Comparison of ENCODE assay signal across 31 mouse cellular contexts in genomic region chr9:14295680-14296440, GRCm38 (mm10). TPM values are rescaled to one million over a fixed set of nuclear protein-coding genes. Genes with fewer than 3 reads are reported as not detected.
DNase-seq lines count a peak whose midpoint lies in the region; ATAC-seq and TF ChIP-seq lines count a peak whose summit lies in the region.
"Had no signal": no experiment of that assay in that cellular context is flagged by ENCODE, and none has a peak within 500 bp of the region (broad histone marks: within the 10 kb centered on the region; RNA-seq: fewer than 3 reads in every experiment).

No protein-coding gene starts in this region.

- DNase-seq in kidney, adult 8-10 months, result no peak
- DNase-seq in CD4-positive helper T cell, adult 2 months (ENCODE audit: low read depth, low spot score), result peak; percentile 48
- peak; percentile 49 for DNase-seq in T-cell, adult 2 months (ENCODE audit: low spot score)
- no peak for DNase-seq in ovary, postnatal 36 days (ENCODE audit: low spot score)
- no peak for DNase-seq in thymus, adult 2 months
- DNase-seq in lung, adult 2 months, result no peak
- DNase-seq: adrenal gland, postnatal 10 days; cerebellum, adult 9-10 months; embryo, embryonic 11 days; gastrocnemius, adult 2 months; heart, postnatal 14 days; kidney, postnatal 4 days; layer of hippocampus, postnatal 36 days; liver, embryonic 13.5 days; lung, adult 18-20 months; lung, postnatal 10 days; midbrain, embryonic 14.5 days; thymus, postnatal 14 days had no signal

- 62% methylated on average over 8 of the region's 8 CpGs for WGBS in kidney, embryonic 14.5 days
- WGBS in thymus, adult 2 months, result 82% methylated on average over 8 of the region's 8 CpGs
- 89% methylated on average over 8 of the region's 8 CpGs for WGBS in lung, adult 2 months

- H3K27me3 ChIP-seq in kidney, embryonic 14.5 days (ENCODE audit: control insufficient read depth, insufficient read depth, low read length), result no peaks in the 10 kb centered on the region
- no peaks in the 10 kb centered on the region for H3K27me3 ChIP-seq in thymus, adult 2 months (ENCODE audit: control insufficient read depth, insufficient read depth, low read length)
- H3K27me3 ChIP-seq: CH12.LX; embryonic facial prominence, embryonic 13.5 days; hindbrain, embryonic 15.5 days; intestine, embryonic 15.5 days; limb, embryonic 15.5 days; liver, embryonic 13.5 days; neural tube, embryonic 12.5 days had no signal

- H3K4me2 ChIP-seq in kidney, embryonic 14.5 days (replicated peaks; ENCODE audit: low read depth, low read length), result no peak overlapping the region
- H3K4me2 ChIP-seq: embryonic facial prominence, embryonic 13.5 days; hindbrain, embryonic 15.5 days; intestine, embryonic 15.5 days; limb, embryonic 15.5 days; liver, embryonic 13.5 days; neural tube, embryonic 12.5 days had no signal

- H3K4me1 ChIP-seq in kidney, embryonic 14.5 days (ENCODE audit: control insufficient read depth, insufficient read depth, low read length), result 0 out of 2 replicates have a peak, but pooled peaks cover 4% of the 10 kb centered on the region
- H3K4me1 ChIP-seq in thymus, adult 2 months (replicated peaks; ENCODE audit: control insufficient read depth, insufficient read depth, low read length), result peaks cover 2% of the 10 kb centered on the region; the same call in 1 of the 2 replicates
- no peaks in the 10 kb centered on the region for H3K4me1 ChIP-seq in lung, adult 2 months (ENCODE audit: control insufficient read depth, insufficient read depth, low read length)
- H3K4me1 ChIP-seq: forebrain, embryonic 10.5 days; hindbrain, embryonic 10.5 days; hindbrain, embryonic 15.5 days; limb, embryonic 10.5 days; neural tube, embryonic 12.5 days had no signal

- TF ChIP-seq CTCF in thymus, adult 2 months (IDR thresholded peaks at IDR 0.05; ENCODE audit: borderline replicate concordance, control insufficient read depth, extremely low read depth, insufficient read depth, low read length, poor library complexity), result no peak
- no peak for TF ChIP-seq CTCF in lung, adult 2 months (IDR thresholded peaks at IDR 0.05; ENCODE audit: insufficient read depth, low read length)

- no peaks in the 10 kb centered on the region for H3K9me3 ChIP-seq in kidney, embryonic 14.5 days (ENCODE audit: control insufficient read depth, low read length)
- H3K9me3 ChIP-seq: embryonic facial prominence, embryonic 13.5 days; forebrain, embryonic 10.5 days; hindbrain, embryonic 10.5 days; hindbrain, embryonic 15.5 days; intestine, embryonic 15.5 days; limb, embryonic 10.5 days; limb, embryonic 15.5 days; liver, embryonic 13.5 days; neural tube, embryonic 12.5 days had no signal

- no peak overlapping the region for H3K4me3 ChIP-seq in kidney, embryonic 14.5 days (ENCODE audit: low read length)
- H3K4me3 ChIP-seq in thymus, adult 2 months (ENCODE audit: control insufficient read depth, insufficient read depth, low read length), result no peak overlapping the region
- H3K4me3 ChIP-seq in lung, adult 2 months (replicated peaks; ENCODE audit: extremely low read depth, low read depth, low read length), result no peak overlapping the region
- H3K4me3 ChIP-seq: embryonic facial prominence, embryonic 13.5 days; forebrain, embryonic 10.5 days; gastrocnemius, adult 2 months; hindbrain, embryonic 10.5 days; hindbrain, embryonic 15.5 days; intestine, embryonic 15.5 days; limb, embryonic 10.5 days; limb, embryonic 15.5 days; liver, embryonic 13.5 days; neural tube, embryonic 12.5 days had no signal

- no peak for TF ChIP-seq POLR2A in thymus, adult 2 months (IDR thresholded peaks at IDR 0.05; ENCODE audit: control insufficient read depth, extremely low read depth, insufficient read depth, low read length, poor library complexity)
- TF ChIP-seq POLR2A in lung, adult 2 months (IDR thresholded peaks at IDR 0.05; ENCODE audit: borderline replicate concordance, extremely low read depth, low read depth, low read length), result no peak

- H3K9ac ChIP-seq in kidney, embryonic 14.5 days (ENCODE audit: low read depth, low read length), result no peak overlapping the region
- H3K9ac ChIP-seq: embryonic facial prominence, embryonic 13.5 days; hindbrain, embryonic 15.5 days; intestine, embryonic 15.5 days; limb, embryonic 15.5 days; liver, embryonic 13.5 days; neural tube, embryonic 12.5 days had no signal

- ATAC-seq in kidney, embryonic 14.5 days (ENCODE audit: low FRiP score, low TSS enrichment), result peak; percentile 39; the same call in 1 of the 2 replicates
- ATAC-seq in monocyte, adult 5-6 weeks (replicated peaks; ENCODE audit: insufficient number of reproducible peaks, low FRiP score, low TSS enrichment, poor library complexity, severe bottlenecking), result 0 out of 2 replicates have a peak, but pooled peaks have one; percentile 47
- ATAC-seq: forebrain, embryonic 16.5 days; intestine, embryonic 15.5 days had no signal

- H3K36me3 ChIP-seq in kidney, embryonic 14.5 days (ENCODE audit: control insufficient read depth, insufficient read depth, low read length), result no peaks in the 10 kb centered on the region
- no peaks in the 10 kb centered on the region for H3K36me3 ChIP-seq in thymus, adult 2 months (ENCODE audit: control insufficient read depth, insufficient read depth, low read length)
- H3K36me3 ChIP-seq: embryonic facial prominence, embryonic 13.5 days; forebrain, embryonic 10.5 days; hindbrain, embryonic 10.5 days; hindbrain, embryonic 15.5 days; intestine, embryonic 15.5 days; limb, embryonic 10.5 days; limb, embryonic 15.5 days; liver, embryonic 13.5 days; neural tube, embryonic 12.5 days had no signal

- no peak overlapping the region for H3K27ac ChIP-seq in kidney, embryonic 14.5 days (ENCODE audit: low read depth, low read length)
- no peak overlapping the region for H3K27ac ChIP-seq in thymus, adult 2 months (ENCODE audit: control insufficient read depth, insufficient read depth, low read length)
- H3K27ac ChIP-seq: embryonic facial prominence, embryonic 13.5 days; forebrain, embryonic 10.5 days; gastrocnemius, adult 2 months; hindbrain, embryonic 10.5 days; hindbrain, embryonic 15.5 days; intestine, embryonic 15.5 days; limb, embryonic 10.5 days; limb, embryonic 15.5 days; liver, embryonic 13.5 days; macrophage; neural tube, embryonic 12.5 days had no signal

RNA-seq across cellular contexts. Expression of gene Sesn3, which starts 21.0 kb away (rescaled TPM):
- polyA plus RNA-seq in kidney, embryonic 14.5 days (2014; fragmentation: Nextera tagmentation; extraction: Ambion mirVana), result 35.7 and 39.4 TPM in 2 replicates
- total RNA-seq in monocyte, adult 5-6 weeks (2017), result 24.4 to 44.6 TPM (median 27.5 TPM) in 3 replicates
- polyA plus RNA-seq in thymus, adult 2 months (2012; rRNA removed), result 23.6 and 55.7 TPM in 2 replicates
- polyA plus RNA-seq in lung, adult 2 months (2012; rRNA removed), result 7.8 and 9.5 TPM in 2 replicates

Comparison
In these comparisons a context has a peak if more than half of its experiments do, and no peak if none do; other contexts are left out.
1. DNase-seq: peak in CD4-positive helper T cell, adult 2 months (single experiment) and T-cell, adult 2 months (single experiment); none in kidney, adult 8-10 months (0 of 2), ovary, postnatal 36 days (single experiment), thymus, adult 2 months (single experiment) and lung, adult 2 months (single experiment).